Mouse (Mus musculus) spleen, adult 12 weeks (tissue): Measurements from ENCODE around the gene Evi2.

ENCODE experiments used
- DNase-seq: peaks from one replicate; pipeline ENCODE4 v3.0.0; 2022; ENCODE audit warnings: low spot score

The Evi2 gene

DNA sequence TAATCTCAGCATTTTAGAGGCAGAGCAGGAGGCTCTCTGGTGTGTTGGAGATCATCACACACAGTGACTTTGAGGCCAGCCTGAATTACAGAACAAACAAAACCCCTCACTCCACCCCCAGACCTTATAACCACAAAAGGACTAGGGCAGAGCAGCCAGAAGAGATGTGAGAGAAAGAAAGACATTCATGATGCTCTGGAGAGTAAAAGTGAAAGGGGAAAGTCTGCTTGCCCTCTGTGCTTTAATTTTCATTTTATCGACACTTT, 6.1 kb downstream of the Evi2 start:
- no peak for DNase-seq

DNA sequence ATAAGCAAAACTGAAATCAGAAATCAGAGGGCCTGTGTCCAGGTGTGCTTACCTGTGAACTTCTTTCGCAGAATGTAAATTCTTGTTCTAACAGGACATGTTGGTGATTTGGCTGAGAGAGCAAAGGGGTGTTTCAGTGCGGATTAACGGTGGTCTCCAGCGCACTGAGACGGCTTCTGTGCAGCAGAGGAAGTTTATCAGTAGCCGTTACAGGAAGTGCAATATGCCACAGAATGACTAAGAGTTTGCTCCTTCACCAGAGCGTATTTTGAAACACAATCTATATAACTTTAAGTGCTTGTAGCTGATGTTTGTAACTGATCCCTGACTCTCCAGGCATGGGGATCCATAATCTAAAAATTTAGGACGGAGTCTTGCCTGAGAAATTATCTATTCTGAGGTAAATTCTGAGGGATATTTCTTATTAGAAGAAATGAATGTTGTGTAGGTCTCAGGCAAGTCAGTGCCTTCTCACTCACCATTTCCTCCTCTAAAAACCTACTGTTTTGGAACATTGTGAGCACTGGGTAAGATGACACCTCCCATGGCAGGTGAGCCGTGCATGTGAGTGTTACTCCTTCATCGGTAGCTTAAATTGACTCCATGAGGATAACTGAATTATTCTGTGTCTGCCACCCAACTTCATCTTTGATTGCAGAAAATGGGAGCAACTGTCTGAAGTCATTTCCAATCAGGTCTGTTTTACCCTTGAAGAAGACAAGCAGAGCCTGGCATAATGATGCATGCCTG, 6.7 kb downstream of the Evi2 start, which contains the start of gene Evi2b:
Gene Evi2b, minus strand, starts transcription at position 203 of the 750 bp plus-strand sequence.
- no peak for DNase-seq

GRCm38 (mm10) chr11:79522944-79523343, 7.4 kb downstream of the Evi2 start:
- no peak for DNase-seq

DNA sequence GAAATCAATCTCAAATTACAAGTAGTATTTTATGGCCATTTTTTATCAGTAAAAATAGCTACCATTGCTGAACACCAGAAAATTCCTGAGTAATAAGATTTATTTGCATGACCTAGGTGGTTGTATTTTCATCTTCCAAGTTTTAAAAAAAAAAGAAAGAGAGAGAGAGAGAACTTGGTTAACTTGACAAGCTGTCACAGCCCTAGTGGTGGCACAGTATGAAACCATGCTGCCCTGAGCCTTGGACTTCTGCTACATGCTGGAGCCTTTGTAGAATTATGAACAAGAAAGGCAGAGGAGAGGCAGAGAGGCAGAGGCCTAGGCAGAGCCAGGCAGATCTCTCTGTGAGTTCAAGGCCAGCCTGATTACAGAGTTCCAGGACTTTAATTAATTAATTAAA, 8.5 kb downstream of the Evi2 start:
- DNase-seq: no peak

GRCm38 (mm10) chr11:79520772-79521171, 9.6 kb downstream of the Evi2 start:
- DNase-seq: no peak

DNA sequence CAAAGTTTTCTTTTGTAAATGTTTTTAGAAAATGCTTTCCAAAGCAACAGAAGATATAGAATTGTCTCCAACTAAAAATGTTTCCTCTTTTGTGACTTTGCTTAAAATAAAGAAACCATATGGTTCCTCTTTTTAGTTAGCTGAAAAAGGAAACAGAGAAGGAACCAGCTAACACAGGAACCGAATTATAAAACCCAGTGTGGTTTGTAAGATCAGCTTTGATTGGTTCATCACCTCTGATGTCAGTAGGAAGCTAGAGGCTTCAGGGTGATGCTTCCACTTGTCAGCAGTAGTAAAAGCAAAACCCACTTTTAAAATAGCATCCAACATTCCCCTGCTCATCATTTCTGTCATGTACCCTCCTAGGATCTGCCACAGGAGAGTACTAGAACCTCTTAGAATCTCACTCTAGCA, 10.5 kb downstream of the Evi2 start:
- peak; percentile 8 for DNase-seq

GRCm38 (mm10) chr11:79519299-79519698, 11.1 kb downstream of the Evi2 start:
- no peak for DNase-seq

- no peak for DNase-seq
Measured at GRCm38 (mm10) chr11:79515798-79516197, 14.6 kb downstream of the Evi2 start.

DNA sequence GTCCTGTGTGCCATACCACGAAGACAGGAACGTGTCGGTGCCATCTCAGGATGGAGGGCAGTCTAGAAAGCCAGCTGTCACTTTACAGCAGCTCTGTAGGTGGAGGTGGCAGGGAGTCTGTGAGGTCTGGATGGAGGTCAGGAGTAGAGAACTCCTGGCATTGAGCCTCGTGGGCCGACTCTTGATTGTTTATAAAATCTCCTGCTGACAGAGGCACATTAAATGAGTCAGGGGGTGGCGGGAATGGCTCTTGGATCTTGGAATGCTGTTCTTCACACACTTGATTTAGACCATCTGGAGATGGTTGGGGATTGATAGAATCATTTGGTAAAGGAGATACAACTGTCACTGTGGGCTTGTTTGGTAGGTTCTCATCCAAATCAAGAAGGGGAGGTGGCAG, 15.1 kb downstream of the Evi2 start:
- DNase-seq: no peak

- DNase-seq: no peak
Measured at GRCm38 (mm10) chr11:79511970-79512369, 18.4 kb downstream of the Evi2 start.

- DNase-seq: no peak
Measured at GRCm38 (mm10) chr11:79504506-79504905, 25.9 kb downstream of the Evi2 start.

- no peak for DNase-seq
Measured at GRCm38 (mm10) chr11:79503845-79504244, 26.5 kb downstream of the Evi2 start, which contains the start of gene Omg. Gene Omg, minus strand, starts transcription at chr11:79504084.

GRCm38 (mm10) chr11:79502917-79503316, 27.5 kb downstream of the Evi2 start:
- DNase-seq: no peak

GRCm38 (mm10) chr11:79494976-79495800, 35.2 kb downstream of the Evi2 start:
- no peak for DNase-seq

GRCm38 (mm10) chr11:79484721-79485120, 45.7 kb downstream of the Evi2 start:
- no peak for DNase-seq

DNA sequence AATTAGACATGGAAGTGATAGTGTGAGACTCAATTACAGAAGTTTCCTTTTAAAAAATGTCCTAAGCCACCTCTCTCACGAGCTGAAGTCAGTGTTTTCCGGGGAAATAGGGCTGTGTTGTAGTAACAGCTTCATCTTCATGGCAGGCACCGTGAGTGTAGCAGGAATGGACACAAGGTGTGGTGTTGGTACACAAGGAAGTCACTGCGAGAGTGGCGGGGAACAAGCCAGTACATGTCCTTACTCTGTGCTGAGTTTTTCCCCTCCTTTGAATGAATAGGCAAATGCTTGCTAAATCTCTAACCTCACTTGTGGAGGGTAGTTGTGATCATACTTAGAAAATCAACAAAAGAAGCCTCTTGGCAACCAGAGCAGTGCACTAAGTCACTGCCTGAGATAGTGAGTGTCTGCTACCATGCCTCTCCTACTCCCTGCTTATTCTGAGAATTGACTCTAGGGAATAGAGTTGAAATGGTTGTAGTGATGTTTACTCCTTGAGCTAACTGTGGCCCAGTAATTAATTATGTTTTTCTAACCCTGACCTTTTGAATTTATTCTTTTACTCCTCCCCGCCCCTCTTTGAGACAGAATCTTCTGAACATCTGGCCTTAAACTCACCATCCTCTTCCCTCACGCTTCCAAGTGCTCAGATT, 46.4 kb downstream of the Evi2 start:
- no peak for DNase-seq

GRCm38 (mm10) chr11:79483392-79483791, 47.0 kb downstream of the Evi2 start:
- no peak for DNase-seq

DNA sequence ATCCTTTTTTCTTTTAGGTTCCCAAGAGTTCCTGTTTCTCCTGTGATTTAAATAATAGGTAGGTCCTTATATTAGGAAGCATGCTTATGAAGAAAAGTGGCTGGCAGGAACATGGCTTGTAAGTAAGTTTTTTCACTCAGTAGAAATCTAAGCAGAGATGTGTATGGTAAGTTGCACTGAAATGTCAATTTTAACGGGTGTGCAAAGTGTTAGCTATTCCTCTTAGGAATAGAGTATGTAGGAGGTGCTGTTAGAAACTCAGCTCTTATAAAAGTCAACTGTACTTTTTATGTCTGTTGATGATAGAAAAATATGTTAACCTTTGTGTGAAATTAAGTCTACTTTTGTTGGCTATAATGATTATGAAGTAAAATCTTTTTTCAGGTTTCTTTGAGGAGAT, 62.3 kb downstream of the Evi2 start:
- no peak for DNase-seq
